Mouse (Mus musculus) erythroblast, adult 5-6 weeks (primary cell): ENCODE data around the gene Ruvbl2. TPM values are rescaled to one million over a fixed set of nuclear protein-coding genes. Genes with fewer than 3 reads are reported as not detected.

ENCODE experiments used
- ATAC-seq: replicated peaks from 2 replicates; pipeline ENCODE4 v1.8.0; 2016; ENCODE audit warnings: moderate number of reproducible peaks, mild to moderate bottlenecking, moderate TSS enrichment, inconsistent platforms; ENCODE audit not compliant: poor library complexity, low FRiP score, severe bottlenecking
- total RNA-seq, 2 experiments: library from RNA; stranded (forward) in 1 of 2; stranded (reverse) in 1 of 2; fragments of 150-400 nt in 1 of 2; fragments of 200-764, 138-1000 nt in 1 of 2; gene quantifications; 2 replicates each; pipeline versions ENCODE4 v1.2.3 to v1.2.4; 2015 to 2017; ENCODE audit warnings: low replicate concordance in 2 of 2

Gene Ruvbl2
- total RNA-seq, 2 experiments from 2014 or later, result 50.1 to 63.4 TPM

DNA sequence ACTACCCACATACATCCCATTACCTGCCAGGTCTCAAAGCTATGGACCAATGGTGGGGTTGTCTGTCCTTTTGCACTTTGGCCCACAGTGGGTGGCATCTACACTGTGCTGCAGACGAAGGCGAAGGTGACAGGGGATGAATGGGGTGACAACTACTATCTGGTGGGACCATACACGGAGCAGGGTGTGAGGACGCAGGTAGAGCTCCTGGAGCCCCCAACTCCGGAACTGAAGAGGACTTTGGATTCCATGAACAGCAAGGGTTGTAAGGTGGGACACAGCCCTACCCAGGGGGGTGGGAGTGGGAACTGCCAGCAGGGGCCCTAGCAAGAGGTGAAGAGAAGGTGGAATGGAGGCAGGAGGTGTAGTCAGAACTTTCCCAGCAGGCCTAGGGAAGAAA lies 1.5 kb downstream of the Ruvbl2 start:
- no peak for ATAC-seq

DNA sequence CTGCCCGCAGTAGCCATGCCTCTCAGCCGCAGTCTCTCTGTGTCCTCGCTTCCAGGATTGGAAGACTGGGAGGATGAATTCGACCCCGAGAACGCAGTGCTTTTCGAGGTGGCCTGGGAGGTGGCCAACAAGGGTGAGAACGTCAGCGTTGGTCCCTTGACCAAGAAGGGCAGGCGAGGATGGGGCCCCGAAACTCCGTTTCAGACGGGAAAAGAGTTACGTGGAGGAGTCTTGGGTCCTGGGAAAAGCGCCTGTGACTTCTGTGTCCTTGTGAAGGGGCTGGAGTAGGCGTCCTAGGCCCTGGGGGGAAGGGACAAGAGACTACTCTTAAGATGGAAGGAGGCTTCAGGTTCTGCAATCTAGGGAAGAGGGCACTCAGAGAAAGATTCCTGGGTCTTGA lies 2.9 kb downstream of the Ruvbl2 start:
- ATAC-seq, result peak; percentile 9; the same call in 1 of the 2 replicates

DNA sequence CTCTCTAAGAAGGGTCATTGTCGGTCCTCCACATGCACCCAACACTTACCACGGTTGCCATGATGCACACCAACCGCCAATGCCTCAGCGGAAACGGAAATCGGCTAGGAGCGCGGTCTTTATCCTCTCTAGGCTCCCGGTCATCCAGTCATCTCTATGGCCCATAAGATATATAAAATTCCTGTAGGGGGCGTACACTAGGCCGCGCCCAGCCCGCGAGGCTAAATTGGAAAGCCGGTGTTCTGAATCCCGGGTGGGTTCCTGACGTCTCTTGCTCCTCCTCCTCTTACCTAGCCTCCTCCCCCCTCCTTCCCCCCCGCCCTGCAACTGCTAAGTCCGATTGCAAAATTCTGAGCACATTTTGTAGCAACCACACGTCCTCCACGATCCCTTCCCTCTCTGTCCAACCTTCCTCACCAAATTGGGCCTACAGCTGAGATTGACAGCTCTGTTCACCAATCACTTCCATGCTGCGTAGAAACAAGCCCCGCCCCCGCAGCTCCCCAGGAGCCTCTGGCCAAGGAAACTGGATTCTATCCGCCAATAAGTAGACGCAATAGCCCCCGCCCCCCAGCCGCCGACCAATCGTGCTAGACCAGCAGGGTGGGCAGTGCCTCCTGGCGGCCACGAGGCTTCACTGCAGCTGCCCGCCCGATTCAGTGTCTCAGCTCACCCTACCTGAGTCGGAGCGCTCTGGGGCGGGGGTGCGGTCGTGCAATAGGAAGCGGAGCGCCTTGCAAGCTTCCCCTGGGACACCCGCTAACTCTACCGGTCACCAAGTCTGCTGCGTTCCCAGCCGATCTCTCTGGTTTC lies 3.5 kb downstream of the Ruvbl2 start, which contains the start of gene Gys1:
Gys1 (plus strand) TSS at position 642 of the 813 bp plus-strand sequence.
- peak; percentile 91 for ATAC-seq

DNA sequence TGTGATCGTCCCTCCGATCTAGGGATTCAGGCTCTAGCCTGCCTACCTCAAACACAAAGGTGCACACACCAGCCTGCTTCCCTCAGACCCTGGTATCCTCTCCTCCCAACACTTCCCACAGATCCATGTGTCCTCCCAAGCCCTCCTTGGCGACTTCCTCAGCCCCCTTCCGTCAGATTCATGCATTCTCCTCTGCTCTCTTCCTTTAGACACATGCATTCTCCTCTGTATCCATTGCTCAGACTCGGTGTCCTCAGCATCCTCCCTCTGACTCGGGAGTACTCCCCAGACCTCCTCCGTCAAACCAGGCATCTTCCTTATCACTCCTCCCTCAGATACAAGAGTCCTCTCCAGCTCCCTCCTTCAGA lies 4.1 kb downstream of the Ruvbl2 start:
- peak; percentile 5; the same call in 1 of the 2 replicates for ATAC-seq

DNA sequence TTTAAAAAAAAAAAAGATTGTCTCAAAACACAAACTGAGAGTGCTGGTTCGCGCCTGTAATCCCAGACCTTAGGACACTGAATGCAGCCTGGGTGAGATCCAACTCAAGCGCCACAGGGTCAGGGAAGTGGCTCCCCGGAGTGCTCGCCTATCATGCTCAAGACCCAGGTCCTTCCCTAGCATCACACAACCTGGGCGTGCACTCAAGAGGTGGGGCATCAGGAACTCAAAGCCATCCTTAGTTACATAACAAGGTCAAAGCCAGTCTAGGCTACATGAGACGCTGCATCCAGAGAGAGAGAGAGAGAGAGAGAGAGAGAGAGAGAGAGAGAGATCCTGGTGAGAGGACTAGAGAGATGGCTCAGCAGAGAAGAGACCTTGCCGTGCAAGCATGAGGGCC lies 11.3 kb downstream of the Ruvbl2 start:
- ATAC-seq, result no peak

DNA sequence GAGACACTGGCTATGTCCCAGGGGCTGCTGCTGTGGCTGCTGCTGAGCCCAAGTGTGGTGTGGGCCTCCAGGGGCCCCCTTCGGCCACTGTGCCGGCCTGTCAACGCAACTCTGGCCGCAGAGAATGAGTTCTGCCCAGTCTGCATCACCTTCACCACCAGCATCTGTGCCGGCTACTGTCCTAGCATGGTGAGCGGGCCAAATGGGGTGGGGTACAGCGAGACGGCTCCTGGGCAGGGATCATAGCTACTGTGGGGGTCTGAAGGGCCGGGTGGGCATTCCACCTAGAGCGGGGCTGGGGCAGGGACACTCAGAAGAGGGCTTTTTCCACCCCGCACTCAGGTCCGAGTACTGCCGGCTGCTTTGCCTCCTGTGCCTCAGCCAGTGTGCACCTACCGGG lies 16.7 kb downstream of the Ruvbl2 start:
- no peak for ATAC-seq

DNA sequence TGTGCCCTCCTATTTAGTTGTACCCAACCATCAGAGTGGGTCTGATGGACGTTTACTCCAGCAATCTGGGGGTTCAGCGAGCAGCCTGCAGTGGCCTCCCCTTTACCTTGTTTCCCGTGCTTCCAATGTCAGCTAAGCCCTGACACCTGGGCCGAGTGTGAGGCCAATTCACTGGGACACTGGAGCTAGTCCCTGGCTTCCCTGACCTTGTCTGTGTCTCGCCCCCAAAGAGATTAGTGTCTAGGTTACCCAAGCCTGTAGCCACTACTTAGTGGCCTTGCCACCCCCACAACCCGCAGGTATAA lies 17.3 kb downstream of the Ruvbl2 start, which contains the start of gene Lhb:
Lhb (plus strand) TSS at position 206 of the 305 bp plus-strand sequence.
- ATAC-seq, result no peak

DNA sequence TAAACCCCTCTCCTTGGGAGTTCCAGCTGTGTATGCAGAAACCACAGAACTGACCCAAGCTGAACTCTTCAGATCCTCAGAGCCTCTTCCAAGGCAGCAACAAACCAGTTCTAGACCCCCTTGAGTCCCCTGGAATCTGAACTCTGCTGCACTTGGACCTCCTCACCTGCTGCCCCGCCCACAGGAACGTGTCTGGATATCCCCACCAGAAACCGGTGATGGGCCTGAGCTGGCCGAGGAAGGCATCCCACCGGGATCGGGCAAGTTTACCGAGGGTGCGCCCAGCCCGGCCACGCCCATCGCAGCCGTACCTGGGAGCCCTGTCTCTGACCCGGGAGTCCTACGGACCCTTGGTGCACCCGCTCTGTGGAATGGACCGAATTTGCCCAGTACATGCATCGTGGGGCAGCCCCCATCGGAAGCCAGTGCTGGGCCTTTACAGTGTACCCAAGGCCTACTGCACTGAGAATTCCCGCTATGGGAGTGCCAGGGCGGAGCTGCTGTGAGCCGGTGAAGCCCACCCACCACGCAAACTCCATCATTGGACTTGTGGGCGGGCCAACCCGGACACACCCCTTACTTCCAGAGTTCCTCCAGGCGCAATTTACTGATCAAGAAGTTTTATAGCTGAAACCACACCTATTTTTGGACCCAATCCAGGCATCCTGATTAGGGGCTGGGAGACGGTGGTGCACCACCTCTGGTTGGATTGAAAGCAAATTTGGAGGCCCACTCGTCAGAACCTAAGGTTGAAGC lies 17.9 kb downstream of the Ruvbl2 start:
- no peak for ATAC-seq

DNA sequence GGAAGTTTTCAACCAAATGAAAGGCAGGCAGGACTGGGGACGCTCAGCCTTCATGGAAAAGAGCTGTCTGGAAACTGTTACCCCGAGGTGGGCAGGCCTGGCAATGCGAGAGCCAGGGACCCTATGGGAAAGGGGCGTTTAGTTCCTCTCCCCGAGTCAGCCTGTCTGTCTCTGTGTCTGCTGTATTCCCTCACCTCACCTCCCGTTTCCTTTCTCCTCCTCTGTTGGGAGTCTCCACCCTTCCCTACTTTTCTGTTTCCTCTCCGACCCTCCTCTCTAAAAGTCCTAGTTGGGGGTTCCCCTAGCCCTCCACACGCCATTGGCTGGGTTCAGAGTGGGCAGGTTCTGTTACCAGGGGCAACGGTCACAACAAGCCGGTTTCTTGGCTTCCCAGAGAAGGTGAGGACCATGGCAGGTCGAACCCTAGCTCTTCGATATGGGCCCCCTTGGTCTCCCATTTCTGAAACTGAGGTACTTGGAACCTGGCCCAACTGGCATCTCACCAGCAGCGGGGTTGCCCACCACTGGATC lies 19.9 kb downstream of the Ruvbl2 start:
- ATAC-seq, result no peak

DNA sequence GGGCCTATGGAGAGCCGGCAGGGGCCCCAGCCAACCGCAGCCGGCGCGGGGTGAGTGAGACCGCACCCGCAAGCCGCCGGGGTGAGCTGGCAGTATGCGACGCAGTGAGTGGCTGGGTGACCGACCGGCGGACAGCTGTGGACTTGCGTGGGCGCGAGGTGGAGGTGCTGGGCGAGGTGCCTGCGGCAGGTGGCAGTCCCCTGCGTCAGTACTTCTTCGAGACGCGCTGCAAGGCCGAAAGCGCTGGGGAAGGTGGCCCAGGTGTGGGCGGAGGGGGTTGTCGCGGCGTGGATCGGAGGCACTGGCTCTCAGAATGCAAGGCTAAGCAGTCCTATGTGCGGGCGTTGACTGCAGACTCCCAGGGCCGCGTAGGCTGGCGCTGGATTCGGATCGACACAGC lies 22.3 kb downstream of the Ruvbl2 start:
- no peak for ATAC-seq

DNA sequence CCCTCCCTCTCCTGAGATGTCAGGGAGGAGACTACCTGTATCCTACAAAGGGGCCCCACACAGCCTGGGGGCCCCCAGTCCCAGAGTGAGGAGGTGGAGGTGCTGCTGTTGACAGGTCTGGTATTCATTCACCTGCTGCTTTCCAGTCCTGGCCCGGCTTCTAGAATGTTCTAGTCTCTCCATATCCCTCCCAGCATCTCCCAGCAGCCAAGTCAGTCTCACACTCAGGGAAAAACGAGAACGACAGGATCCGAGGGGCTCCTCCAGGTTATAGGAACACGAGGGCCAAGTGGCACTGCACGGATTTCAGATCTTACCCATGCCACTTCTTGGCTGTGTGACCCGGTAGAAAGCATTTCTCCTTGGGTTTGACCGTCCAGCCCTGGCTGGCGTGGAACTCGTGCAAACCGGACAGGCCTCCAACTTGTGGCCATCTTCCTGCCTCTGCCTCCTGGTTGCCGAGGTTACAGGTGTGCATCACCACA lies 23.1 kb downstream of the Ruvbl2 start:
- ATAC-seq, result no peak

DNA sequence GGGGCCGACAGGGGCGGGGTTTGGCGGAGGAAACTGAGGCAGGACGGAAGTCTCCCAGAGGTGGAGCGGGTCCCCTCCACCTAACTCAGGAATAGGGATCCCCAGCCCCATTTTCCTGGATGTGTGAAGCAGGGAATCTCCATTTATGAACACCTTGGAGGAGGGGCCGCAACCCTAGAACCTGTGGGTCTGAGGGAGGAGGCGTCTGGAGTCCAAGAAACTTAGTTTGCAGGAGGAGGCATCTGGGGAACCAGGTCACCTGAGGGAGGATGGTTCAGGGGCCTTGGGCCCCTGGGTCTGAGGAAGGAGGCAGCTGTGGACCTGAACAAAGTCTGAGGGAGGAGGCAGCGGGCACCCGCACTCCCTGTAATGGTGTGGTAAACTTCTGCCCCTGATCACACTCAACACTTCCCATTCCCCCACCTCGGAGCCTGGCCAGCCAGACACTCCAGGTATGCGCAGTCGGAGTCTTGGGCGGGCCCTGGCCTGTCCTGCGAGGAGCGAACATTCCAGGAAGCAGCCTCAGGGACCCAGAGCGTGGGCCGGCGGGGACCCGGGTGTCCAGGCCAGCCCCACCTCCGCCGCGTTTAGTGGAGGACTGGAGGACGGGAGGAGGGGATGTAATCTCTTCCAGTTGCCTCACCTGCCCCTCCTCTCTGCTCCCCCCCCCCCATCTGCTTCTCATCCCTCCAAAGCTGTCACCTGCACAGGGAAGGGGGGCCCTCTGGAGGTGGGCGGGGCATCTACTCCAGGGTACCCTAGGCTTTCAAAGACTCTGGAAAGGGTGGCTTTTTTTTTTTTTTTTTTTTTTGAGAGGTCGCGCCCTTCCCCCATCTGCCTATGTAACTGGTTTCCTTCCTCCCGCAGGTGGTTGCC lies 23.8 kb downstream of the Ruvbl2 start:
- no peak for ATAC-seq

DNA sequence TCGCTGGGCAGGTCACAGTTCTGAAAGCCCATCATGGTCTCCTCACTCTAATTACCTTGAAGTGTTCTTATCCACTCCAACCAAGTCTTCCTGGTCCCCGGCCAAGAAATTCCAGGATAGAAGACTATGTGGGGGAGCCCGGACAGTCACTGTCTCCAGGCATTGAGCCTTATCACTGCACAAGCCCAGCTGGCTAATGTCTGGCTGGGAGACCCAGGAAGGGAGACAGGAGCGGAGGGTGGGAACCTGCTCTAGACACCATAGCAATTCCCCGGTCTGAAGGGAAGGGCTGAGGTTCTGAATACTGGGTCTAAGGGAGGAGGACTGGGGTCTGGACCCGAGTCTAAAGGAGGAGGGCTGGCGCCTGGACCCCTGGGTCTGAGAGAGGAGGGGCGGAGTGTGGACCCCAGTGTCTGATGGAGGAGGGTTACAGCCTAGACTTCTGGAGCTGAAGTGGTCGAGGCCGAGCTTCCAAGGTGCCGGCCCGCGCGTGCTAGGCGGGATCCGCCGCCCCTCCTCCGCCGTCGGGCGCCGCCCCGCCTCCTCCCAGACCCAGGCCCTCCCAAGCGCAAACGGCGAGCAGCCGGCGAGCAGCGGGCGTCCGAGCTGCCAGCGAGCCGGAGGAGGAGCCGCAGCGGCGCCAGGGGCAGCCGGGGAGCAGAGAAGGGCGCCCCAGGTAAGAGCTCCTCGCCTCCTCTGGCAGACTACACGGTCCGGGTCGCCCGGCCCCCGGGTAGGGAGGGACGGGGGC lies 24.6 kb downstream of the Ruvbl2 start, which contains the start of gene Ntf5:
Ntf5 (plus strand) TSS at position 583 of the 751 bp plus-strand sequence.
- no peak for ATAC-seq

DNA sequence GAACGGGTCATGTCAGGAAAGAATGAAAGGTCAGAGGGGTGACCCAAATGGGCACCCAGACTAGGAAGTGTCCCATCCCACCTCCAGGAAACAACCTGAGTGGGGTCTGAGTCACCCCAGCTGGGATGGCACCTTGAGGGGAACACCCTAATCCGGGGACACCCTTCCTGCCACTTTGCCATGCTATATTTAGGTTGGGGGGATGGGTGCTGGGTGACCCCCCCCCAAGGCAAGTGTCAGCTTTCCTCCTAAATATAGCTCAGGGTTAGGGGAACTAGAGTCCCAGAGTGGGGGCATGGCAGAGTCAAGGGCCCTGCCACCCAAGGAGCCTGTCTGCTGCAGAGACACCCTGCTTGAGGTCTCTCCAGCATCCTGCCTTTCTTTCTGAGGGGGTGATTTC lies 25.5 kb downstream of the Ruvbl2 start:
- no peak for ATAC-seq

DNA sequence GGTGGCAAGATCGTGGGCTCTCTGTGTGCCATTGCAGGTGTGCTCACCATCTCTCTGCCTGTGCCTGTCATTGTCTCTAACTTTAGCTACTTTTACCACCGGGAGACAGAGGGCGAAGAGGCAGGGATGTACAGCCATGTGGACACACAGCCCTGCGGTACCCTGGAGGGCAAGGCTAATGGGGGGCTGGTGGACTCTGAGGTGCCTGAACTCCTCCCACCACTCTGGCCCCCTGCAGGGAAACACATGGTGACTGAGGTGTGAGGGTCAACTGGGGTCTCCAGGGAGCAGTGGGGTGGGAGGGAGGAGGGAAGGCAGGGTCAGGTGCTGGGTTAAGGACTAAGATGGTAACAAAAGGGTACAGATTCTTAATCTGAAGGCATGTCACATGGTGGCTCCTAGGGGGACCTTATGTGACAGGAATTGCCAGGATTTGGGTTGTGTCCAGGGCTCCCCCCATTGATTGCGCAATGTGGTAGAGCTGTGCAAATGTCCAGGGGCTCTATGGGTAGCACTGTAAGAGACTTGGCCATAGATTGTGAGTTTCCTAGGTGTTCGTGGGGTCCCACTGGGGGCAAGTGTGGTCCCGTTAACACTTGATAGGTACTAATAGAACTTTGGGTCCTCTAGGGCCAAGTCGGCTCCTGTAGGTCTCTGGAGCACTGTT lies 28.3 kb downstream of the Ruvbl2 start:
- ATAC-seq, result no peak

DNA sequence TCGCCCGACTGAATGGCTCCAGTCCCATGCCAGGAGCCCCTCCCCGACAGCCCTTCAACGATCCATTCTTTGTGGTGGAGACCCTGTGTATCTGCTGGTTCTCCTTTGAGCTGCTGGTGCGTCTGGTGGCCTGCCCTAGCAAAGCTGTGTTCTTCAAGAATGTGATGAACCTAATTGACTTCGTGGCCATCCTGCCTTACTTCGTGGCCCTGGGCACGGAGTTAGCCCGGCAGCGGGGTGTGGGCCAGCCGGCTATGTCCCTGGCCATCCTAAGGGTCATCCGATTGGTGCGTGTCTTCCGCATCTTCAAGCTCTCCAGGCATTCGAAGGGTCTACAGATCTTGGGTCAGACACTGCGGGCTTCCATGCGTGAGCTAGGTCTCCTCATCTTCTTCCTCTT lies 28.9 kb downstream of the Ruvbl2 start:
- no peak for ATAC-seq

DNA sequence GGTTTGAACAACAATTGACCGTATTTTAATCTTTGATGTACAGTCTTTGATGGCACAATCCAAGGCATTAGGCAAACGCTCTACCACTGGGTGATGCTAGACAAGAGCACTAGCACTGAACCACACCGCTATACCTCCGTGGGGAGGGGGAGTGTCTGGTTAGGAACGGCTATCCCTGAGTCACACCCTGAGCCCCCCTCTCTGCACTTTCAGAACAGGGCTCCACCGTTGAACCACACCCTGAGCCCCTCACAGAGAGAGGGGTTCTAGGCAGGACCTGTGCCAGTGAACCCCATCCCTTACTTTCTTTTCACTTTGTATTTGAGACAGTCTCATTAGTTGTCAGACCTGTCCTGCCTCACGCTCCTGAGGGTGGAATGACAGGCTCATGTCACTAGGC lies 29.5 kb downstream of the Ruvbl2 start:
- ATAC-seq, result no peak

DNA sequence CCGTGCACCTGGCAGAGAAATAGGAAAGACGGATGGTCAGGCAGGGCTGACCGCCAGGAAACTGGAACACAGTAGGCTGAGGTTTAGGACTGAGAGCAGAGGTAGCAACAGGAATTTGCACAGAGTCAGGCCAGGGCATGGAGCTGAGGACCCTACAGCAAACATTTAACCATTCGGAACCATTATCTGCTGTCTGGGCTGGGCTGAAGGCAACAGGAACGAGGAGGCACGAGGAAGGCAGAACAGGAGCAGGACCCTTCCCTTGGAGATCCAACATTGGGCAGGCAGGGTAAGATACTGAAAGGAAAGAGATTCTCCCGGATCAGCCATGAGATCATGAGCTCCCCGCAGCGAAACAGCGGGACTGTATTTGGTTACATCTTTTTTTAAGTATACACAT lies 30.1 kb downstream of the Ruvbl2 start:
- ATAC-seq, result no peak
